Mouse (Mus musculus) forebrain, embryonic 15.5 days (tissue): ENCODE results near the gene Sult2b1. TPM values are rescaled to one million over a fixed set of nuclear protein-coding genes. Genes with fewer than 3 reads are reported as not detected.

Source experiments
- ATAC-seq: fragments of 200-750 bp; cut with Nextera tagmentation; replicated peaks from 2 replicates; pipeline ENCODE4 v1.8.0; 2017; ENCODE audit warnings: mild to moderate bottlenecking, moderate TSS enrichment, moderate library complexity
- H3K27ac ChIP-seq: fragments of 300-500 bp; sonication (generic); replicated peaks from 2 replicates; pipeline ENCODE4 v1.5.1; 2015; ENCODE audit warnings: mild to moderate bottlenecking, inconsistent platforms
- H3K27me3 ChIP-seq: fragments of 300-500 bp; sonication (generic); 2 replicates; pipeline ENCODE4 v1.6.1; 2015; ENCODE audit warnings: inconsistent platforms
- H3K36me3 ChIP-seq: fragments of 300-500 bp; sonication (generic); 2 replicates; pipeline ENCODE4 v1.6.1; 2015; ENCODE audit warnings: mild to moderate bottlenecking, inconsistent platforms
- H3K4me1 ChIP-seq: fragments of 300-500 bp; sonication (generic); 2 replicates; pipeline ENCODE4 v1.6.1; 2015; ENCODE audit warnings: inconsistent platforms
- H3K4me2 ChIP-seq: fragments of 300-500 bp; sonication (generic); replicated peaks from 2 replicates; pipeline ENCODE4 v1.6.1; 2015; ENCODE audit warnings: mild to moderate bottlenecking, inconsistent platforms
- H3K4me3 ChIP-seq: fragments of 300-500 bp; sonication (generic); 2 replicates; pipeline ENCODE4 v1.5.1; 2015; ENCODE audit warnings: mild to moderate bottlenecking, inconsistent platforms
- H3K9ac ChIP-seq: fragments of 300-500 bp; sonication (generic); replicated peaks from 2 replicates; pipeline ENCODE4 v1.6.1; 2015; ENCODE audit warnings: mild to moderate bottlenecking, inconsistent platforms
- H3K9me3 ChIP-seq: fragments of 300-500 bp; sonication (generic); 2 replicates; pipeline ENCODE4 v1.6.1; 2016; ENCODE audit warnings: inconsistent platforms
- WGBS: fragments of 180-500 bp; shearing (Covaris S2); methylation state at CpG from one replicate; pipeline ENCODE4 v1.1.7; 2015; ENCODE audit warnings: mixed read lengths; 5-methylcytosine and 5-hydroxymethylcytosine counted together
- polyA plus RNA-seq: library from polyadenylated mRNA; unstranded; fragments of >200 nt; fragmentation: Nextera tagmentation; extraction: Ambion mirVana; gene quantifications from 2 replicates; pipeline ENCODE4 v1.2.1, GENCODE M21; 2015

The Sult2b1 gene
- polyA plus RNA-seq, 1 experiment from 2014 or later, result 7.6 TPM

DNA sequence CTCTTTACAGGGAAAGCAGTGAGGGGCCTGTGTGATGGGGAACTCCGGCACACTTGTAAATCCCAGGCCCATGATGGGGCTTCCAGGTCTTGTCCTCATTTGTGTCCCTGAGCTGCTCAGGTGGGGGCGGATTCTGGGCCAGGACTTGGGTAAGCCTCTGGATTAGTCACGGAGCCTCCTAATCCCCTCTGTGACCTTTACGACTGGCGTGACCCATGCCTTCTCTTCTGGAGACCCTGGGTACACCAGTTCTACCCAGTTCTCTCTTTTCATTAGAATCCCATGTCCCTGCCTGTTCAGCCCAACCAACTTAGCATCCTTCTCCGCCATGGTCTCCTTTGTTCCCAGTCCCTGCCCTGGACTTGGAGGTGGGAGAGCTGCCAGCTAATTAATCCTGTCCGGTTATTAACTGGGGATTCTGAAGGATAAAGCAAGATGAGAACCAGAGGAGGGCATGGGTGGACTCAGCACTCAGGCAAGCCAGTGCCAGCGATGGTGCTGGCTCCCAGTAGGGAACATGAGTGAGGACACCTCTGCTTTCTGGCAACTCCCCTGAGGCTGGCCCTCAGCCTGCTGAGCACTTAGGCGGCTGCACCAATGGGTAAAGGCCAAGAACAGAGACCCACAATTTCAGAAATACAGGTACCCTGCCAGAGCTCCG lies 31.0 kb upstream of the Sult2b1 start:
- Histone ChIP-seq H3K27ac (peak overlapping the region; percentile 78), H3K9me3 (no peaks in the 10 kb centered on the region), H3K4me2 (peak overlapping the region; percentile 54), H3K4me1 (peaks cover 28% of the 10 kb centered on the region), H3K4me3 (peak overlapping the region; percentile 44; the same call in 1 of the 2 replicates), H3K36me3 (peaks cover 23% of the 10 kb centered on the region), H3K9ac (0 out of 2 replicates have a peak overlapping the region, but pooled peaks have one; percentile 37), H3K27me3 (no peaks in the 10 kb centered on the region)
- no peak for ATAC-seq
- WGBS, result 14% methylated on average over 10 of the region's 10 CpGs

DNA sequence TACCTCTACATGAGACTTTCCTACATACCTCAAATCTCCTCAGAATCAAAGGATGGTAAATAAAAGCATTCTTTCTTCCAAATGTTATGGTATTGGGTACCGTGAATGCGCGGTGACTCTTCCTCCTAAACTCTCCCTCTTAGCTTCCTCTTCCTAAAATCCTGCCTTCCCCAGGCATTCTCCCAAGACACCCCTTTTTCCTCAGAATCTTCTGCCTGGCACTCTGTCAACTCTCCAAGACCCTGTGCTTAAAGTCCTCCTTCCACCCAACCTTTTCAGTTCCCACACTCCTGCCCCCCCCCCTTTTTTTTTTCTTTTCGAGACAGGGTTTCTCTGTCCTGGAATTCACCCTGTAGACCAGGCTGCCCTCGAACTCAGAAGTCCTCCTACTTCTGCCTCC lies 30.4 kb upstream of the Sult2b1 start:
- ATAC-seq, result no peak
- H3K4me3 ChIP-seq, result peak overlapping the region; percentile 44
- WGBS, result 1% methylated on average over 5 of the region's 5 CpGs

DNA sequence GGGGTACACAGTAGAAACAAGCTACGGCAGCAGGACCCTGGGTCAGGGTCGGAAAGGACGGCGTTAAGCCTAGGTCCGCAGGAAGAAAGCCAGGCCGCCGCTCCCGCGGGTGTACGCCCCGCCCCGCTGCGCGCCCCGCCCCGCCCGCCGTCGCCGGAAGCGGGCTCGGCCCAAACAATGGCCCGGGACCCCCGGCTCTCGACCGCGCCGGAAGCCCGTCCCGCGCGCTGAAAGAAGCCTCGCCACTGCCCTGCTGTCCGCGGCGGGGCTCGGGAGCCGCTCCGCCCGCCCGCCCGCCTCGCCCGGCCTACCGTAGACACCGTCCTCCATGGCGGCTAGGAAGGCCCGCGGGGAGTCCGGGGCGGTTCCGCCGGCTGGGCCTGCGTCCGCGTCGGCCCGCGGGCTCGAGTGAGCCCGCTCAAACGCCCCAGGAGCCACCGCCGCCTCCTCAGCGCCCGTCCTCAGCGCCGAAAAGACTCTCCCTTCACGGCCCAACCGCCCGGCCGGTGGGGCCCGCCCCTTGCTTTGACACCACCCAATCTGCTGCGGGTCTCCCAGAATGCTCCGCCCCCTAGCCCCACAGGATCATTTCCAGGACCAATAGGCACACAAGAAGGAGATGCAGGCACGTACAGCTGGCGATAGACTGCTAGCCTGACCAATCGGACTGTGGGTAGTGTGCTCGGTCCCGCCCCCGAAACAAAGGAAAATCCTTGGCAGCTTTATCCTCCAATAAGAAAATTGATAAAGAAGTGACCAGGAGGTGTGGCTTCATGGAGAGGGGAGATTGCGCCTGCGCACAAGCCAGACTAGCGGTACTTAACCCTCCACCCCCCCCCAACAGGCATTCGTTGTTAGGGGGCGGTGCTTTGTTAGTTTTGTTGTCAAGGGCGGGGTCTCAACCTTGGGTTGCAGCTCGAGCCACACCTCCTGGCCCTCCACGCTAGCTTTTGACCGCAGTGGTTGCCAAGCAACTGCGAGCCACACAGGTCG lies 29.6 kb upstream of the Sult2b1 start, which contains the start of gene Cyth2:
TSS of gene Cyth2 (minus strand) at position 795 of the 993 bp plus-strand sequence.
- WGBS, result under 1% methylated on average over 82 of the region's 92 CpGs
- no peaks in the 10 kb centered on the region for H3K27me3 ChIP-seq
- H3K4me3 ChIP-seq, result peak within 1 kb of the TSS; percentile 80
- H3K9me3 ChIP-seq, result no peaks in the 10 kb centered on the region
- H3K4me1 ChIP-seq, result peaks cover 28% of the 10 kb centered on the region
- peaks cover 36% of the 10 kb centered on the region for H3K36me3 ChIP-seq
- peak within 1 kb of the TSS; percentile 99 for H3K9ac ChIP-seq
- peak within 1 kb of the TSS; percentile 74 for H3K4me2 ChIP-seq
- H3K27ac ChIP-seq, result peak within 1 kb of the TSS; percentile 100
- peak; percentile 99 for ATAC-seq

More for the DNA sequence above, 30.4 kb upstream of the Sult2b1 start:
- no peaks in the 10 kb centered on the region for H3K27me3 ChIP-seq
- peaks cover 29% of the 10 kb centered on the region for H3K36me3 ChIP-seq
- H3K4me1 ChIP-seq, result peaks cover 28% of the 10 kb centered on the region
- H3K9me3 ChIP-seq, result no peaks in the 10 kb centered on the region
- H3K27ac ChIP-seq, result peak overlapping the region; percentile 78
- H3K4me2 ChIP-seq, result peak overlapping the region; percentile 54
- peak overlapping the region; percentile 37 for H3K9ac ChIP-seq

GRCm38 (mm10) chr7:45812921-45813320 lies 28.5 kb upstream of the Sult2b1 start:
- H3K27me3 ChIP-seq, result no peaks in the 10 kb centered on the region
- ATAC-seq, result no peak
- peaks cover 48% of the 10 kb centered on the region for H3K36me3 ChIP-seq
- H3K27ac ChIP-seq, result 0 out of 2 replicates have a peak overlapping the region, but pooled peaks have one; percentile 100
- peak overlapping the region; percentile 99 for H3K9ac ChIP-seq
- peaks cover 36% of the 10 kb centered on the region for H3K4me1 ChIP-seq
- H3K4me2 ChIP-seq, result peak overlapping the region; percentile 74
- peak overlapping the region; percentile 80 for H3K4me3 ChIP-seq
- no peaks in the 10 kb centered on the region for H3K9me3 ChIP-seq
- WGBS, result 90% methylated on average over 8 of the region's 8 CpGs

- no peak overlapping the region for H3K4me3 ChIP-seq
- no peak overlapping the region for H3K27ac ChIP-seq
- ATAC-seq, result no peak
- no peak overlapping the region for H3K9ac ChIP-seq
- H3K27me3 ChIP-seq, result no peaks in the 10 kb centered on the region
- peaks cover 69% of the 10 kb centered on the region for H3K36me3 ChIP-seq
- H3K4me1 ChIP-seq, result peaks cover 21% of the 10 kb centered on the region
- no peaks in the 10 kb centered on the region for H3K9me3 ChIP-seq
- 84% methylated on average over 14 of the region's 14 CpGs for WGBS
- no peak overlapping the region for H3K4me2 ChIP-seq
Observed at GRCm38 (mm10) chr7:45809276-45810075, 25.0 kb upstream of the Sult2b1 start.

- no peak for ATAC-seq
- no peak overlapping the region for H3K9ac ChIP-seq
- 36% methylated on average over 11 of the region's 11 CpGs for WGBS
Observed at GRCm38 (mm10) chr7:45808471-45808870, 24.0 kb upstream of the Sult2b1 start.

GRCm38 (mm10) chr7:45805941-45806340 lies 21.5 kb upstream of the Sult2b1 start:
- H3K4me3 ChIP-seq, result no peak overlapping the region
- H3K4me1 ChIP-seq, result peaks cover 11% of the 10 kb centered on the region
- H3K9ac ChIP-seq, result no peak overlapping the region
- WGBS, result 66% methylated on average over 5 of the region's 5 CpGs
- ATAC-seq, result no peak
- no peaks in the 10 kb centered on the region for H3K27me3 ChIP-seq
- peaks cover 80% of the 10 kb centered on the region for H3K36me3 ChIP-seq
- H3K9me3 ChIP-seq, result no peaks in the 10 kb centered on the region
- no peak overlapping the region for H3K4me2 ChIP-seq
- no peak overlapping the region for H3K27ac ChIP-seq

More at GRCm38 (mm10) chr7:45808471-45808870, 24.0 kb upstream of the Sult2b1 start:
- Histone ChIP-seq H3K4me1 (peaks cover 21% of the 10 kb centered on the region), H3K27ac (0 out of 2 replicates have a peak overlapping the region, but pooled peaks have one; percentile 11), H3K4me3 (no peak overlapping the region), H3K27me3 (no peaks in the 10 kb centered on the region), H3K36me3 (peaks cover 77% of the 10 kb centered on the region), H3K9me3 (no peaks in the 10 kb centered on the region), H3K4me2 (no peak overlapping the region)

DNA sequence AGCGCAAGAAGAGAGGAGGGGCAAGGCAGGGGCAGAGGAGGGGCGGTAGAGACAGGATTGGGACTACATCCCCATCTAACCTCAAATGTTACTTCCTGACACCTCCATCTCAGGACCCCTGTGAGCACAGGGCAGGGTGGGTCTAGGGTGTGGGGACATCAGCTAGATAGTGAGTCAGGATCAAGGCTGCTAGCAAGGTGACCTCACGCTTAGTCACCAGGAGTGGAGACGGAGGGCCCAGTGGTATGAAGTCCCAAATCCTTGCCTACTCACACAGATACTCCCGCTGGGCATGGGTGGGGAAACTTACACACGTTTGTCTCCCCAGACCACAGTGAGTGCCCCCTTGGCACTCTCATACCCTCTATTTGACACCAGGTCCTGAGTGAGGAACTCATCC lies 18.1 kb upstream of the Sult2b1 start:
- peaks cover 17% of the 10 kb centered on the region for H3K4me1 ChIP-seq
- H3K36me3 ChIP-seq, result peaks cover 53% of the 10 kb centered on the region
- ATAC-seq, result no peak
- no peaks in the 10 kb centered on the region for H3K27me3 ChIP-seq
- no peak overlapping the region; the same call in 1 of the 2 replicates for H3K27ac ChIP-seq
- 92% methylated on average over 6 of the region's 6 CpGs for WGBS
- H3K4me3 ChIP-seq, result no peak overlapping the region
- H3K9me3 ChIP-seq, result no peaks in the 10 kb centered on the region
- no peak overlapping the region for H3K4me2 ChIP-seq
- H3K9ac ChIP-seq, result no peak overlapping the region

GRCm38 (mm10) chr7:45801348-45801747 lies 16.9 kb upstream of the Sult2b1 start:
- Histone ChIP-seq H3K27ac (0 out of 2 replicates have a peak overlapping the region, but pooled peaks have one; percentile 7), H3K4me2 (no peak overlapping the region)
- ATAC-seq, result peak; percentile 51

DNA sequence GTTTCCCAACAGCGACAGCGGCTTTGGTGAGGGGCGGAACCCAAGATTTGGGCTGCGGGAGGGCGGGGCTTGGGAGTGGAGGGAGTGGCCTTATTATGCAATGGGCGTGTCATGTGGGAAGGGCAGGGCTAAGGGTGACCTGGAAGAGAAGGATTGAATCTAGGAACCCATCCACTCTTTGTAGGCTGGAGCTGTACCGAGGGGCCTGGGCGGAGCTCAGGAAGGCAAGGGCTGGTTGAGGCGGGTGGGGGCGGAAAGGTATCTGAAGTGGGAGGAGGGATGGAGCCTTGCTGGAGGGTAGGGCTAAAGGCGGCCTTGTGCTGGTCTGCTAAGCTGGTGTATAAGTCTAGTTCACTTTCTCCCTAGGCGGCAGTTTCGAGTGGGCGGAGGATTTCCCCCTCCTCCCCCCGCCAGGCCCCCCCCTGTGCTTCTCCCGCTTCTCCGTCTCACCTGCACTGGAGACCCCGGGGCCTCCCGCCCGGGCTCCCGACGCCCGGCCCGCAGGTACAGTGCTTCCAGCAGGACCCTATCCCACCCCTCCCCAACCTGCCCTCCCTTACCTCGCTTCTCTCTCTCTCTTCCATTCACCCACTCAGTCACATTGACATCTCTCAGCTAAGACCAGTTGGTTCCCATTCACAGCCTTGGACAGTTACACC lies 16.2 kb upstream of the Sult2b1 start:
- H3K4me3 ChIP-seq, result no peak overlapping the region
- H3K27ac ChIP-seq, result 0 out of 2 replicates have a peak overlapping the region, but pooled peaks have one; percentile 7
- 36% methylated on average over 25 of the region's 25 CpGs for WGBS
- no peaks in the 10 kb centered on the region; the same call in 1 of the 2 replicates for H3K27me3 ChIP-seq
- H3K4me1 ChIP-seq, result peaks cover 25% of the 10 kb centered on the region
- ATAC-seq, result no peak
- no peaks in the 10 kb centered on the region for H3K9me3 ChIP-seq
- H3K36me3 ChIP-seq, result peaks cover 50% of the 10 kb centered on the region
- H3K4me2 ChIP-seq, result no peak overlapping the region
- no peak overlapping the region for H3K9ac ChIP-seq

More at GRCm38 (mm10) chr7:45801348-45801747, 16.9 kb upstream of the Sult2b1 start:
- Histone ChIP-seq H3K4me1 (peaks cover 25% of the 10 kb centered on the region), H3K4me3 (no peak overlapping the region), H3K9ac (no peak overlapping the region), H3K9me3 (no peaks in the 10 kb centered on the region), H3K27me3 (no peaks in the 10 kb centered on the region; the same call in 1 of the 2 replicates), H3K36me3 (peaks cover 51% of the 10 kb centered on the region)
- WGBS, result 4% methylated on average over 12 of the region's 12 CpGs

GRCm38 (mm10) chr7:45800001-45800400 lies 15.5 kb upstream of the Sult2b1 start:
- WGBS, result 48% methylated on average over 7 of the region's 7 CpGs
- Histone ChIP-seq H3K9me3 (no peaks in the 10 kb centered on the region), H3K4me1 (peaks cover 25% of the 10 kb centered on the region), H3K4me2 (no peak overlapping the region), H3K27me3 (peaks cover under 1% of the 10 kb centered on the region; the same call in 1 of the 2 replicates), H3K36me3 (peaks cover 57% of the 10 kb centered on the region), H3K27ac (no peak overlapping the region), H3K4me3 (no peak overlapping the region), H3K9ac (no peak overlapping the region)
- ATAC-seq, result no peak
